21 mouse cellular contexts compared by ENCODE assay signal in genomic region chr1:75873911-75874310, GRCm38 (mm10).
"Had no signal": no experiment of that assay in that cellular context is flagged by ENCODE, and none has a peak within 500 bp of the region (broad histone marks: within the 10 kb centered on the region; RNA-seq: fewer than 3 reads in every experiment).

No protein-coding gene starts in this region.

- H3K9me3 ChIP-seq: limb, embryonic 10.5 days; limb, embryonic 13.5 days; liver, embryonic 15.5 days; lung, embryonic 15.5 days; midbrain, embryonic 10.5 days; midbrain, embryonic 13.5 days; neural tube, embryonic 13.5 days had no signal

- H3K27me3 ChIP-seq: limb, embryonic 13.5 days; liver, embryonic 12.5 days; liver, embryonic 15.5 days; lung, embryonic 15.5 days; megakaryocyte, embryonic 14.5 days; midbrain, embryonic 13.5 days; neural tube, embryonic 13.5 days had no signal

- DNase-seq: kidney, adult 18-20 months; kidney, adult 9 months; kidney, postnatal 14 days; kidney, postnatal 4 days; liver; lung, adult 18-20 months; lung, postnatal 10 days; lung, postnatal 36 days; retina, postnatal 1 day; thymus, postnatal 36 days had no signal

- H3K4me1 ChIP-seq: limb, embryonic 10.5 days; liver, embryonic 12.5 days; liver, embryonic 15.5 days; lung, embryonic 15.5 days; megakaryocyte, embryonic 14.5 days; midbrain, embryonic 10.5 days; midbrain, embryonic 13.5 days; neural tube, embryonic 13.5 days had no signal

- H3K27ac ChIP-seq: limb, embryonic 10.5 days; limb, embryonic 13.5 days; liver, embryonic 12.5 days; liver, embryonic 15.5 days; lung, embryonic 15.5 days; midbrain, embryonic 10.5 days; midbrain, embryonic 13.5 days; neural tube, embryonic 13.5 days; stomach, postnatal 0 days had no signal

- H3K36me3 ChIP-seq: limb, embryonic 10.5 days; limb, embryonic 13.5 days; liver, embryonic 12.5 days; liver, embryonic 15.5 days; lung, embryonic 15.5 days; midbrain, embryonic 10.5 days; midbrain, embryonic 13.5 days; neural tube, embryonic 13.5 days had no signal

- H3K4me3 ChIP-seq: limb, embryonic 10.5 days; limb, embryonic 13.5 days; liver, embryonic 12.5 days; liver, embryonic 15.5 days; lung, embryonic 15.5 days; megakaryocyte, embryonic 14.5 days; midbrain, embryonic 10.5 days; midbrain, embryonic 13.5 days; myocyte; neural tube, embryonic 13.5 days had no signal
